Mouse (Mus musculus) liver, embryonic 12.5 days (tissue): ENCODE measurements around the gene Cep55. TPM values are rescaled to one million over a fixed set of nuclear protein-coding genes. Genes with fewer than 3 reads are reported as not detected.
A peak's percentile ranks its signal among the peaks of the same experiment; 100 is the strongest.

ENCODE experiments used
- ATAC-seq: fragments of 200-750 bp; cut with Nextera tagmentation; 2 replicates; pipeline ENCODE4 v1.8.0; 2017; ENCODE audit warnings: moderate number of reproducible peaks, mild to moderate bottlenecking, moderate library complexity
- H3K27ac ChIP-seq: fragments of 300-500 bp; sonication (generic); 2 replicates; pipeline ENCODE4 v1.5.1; 2016; ENCODE audit warnings: mild to moderate bottlenecking
- H3K27me3 ChIP-seq: fragments of 300-500 bp; sonication (generic); replicated peaks from 2 replicates; pipeline ENCODE4 v1.6.1; 2016; ENCODE audit warnings: mild to moderate bottlenecking, moderate library complexity
- H3K36me3 ChIP-seq: fragments of 300-500 bp; sonication (generic); 2 replicates; pipeline ENCODE4 v1.6.1; 2016; ENCODE audit warnings: mild to moderate bottlenecking, moderate library complexity
- H3K4me1 ChIP-seq: fragments of 300-500 bp; sonication (generic); 2 replicates; pipeline ENCODE4 v1.6.1; 2016
- H3K4me2 ChIP-seq: fragments of 300-500 bp; sonication (generic); 2 replicates; pipeline ENCODE4 v1.6.1; 2016; ENCODE audit warnings: mild to moderate bottlenecking, moderate library complexity
- H3K4me3 ChIP-seq: fragments of 300-500 bp; sonication (generic); 2 replicates; pipeline ENCODE4 v1.5.1; 2016; ENCODE audit warnings: mild to moderate bottlenecking, moderate library complexity
- H3K9ac ChIP-seq: fragments of 300-500 bp; sonication (generic); 2 replicates; pipeline ENCODE4 v1.6.1; 2016; ENCODE audit warnings: mild to moderate bottlenecking, moderate library complexity
- H3K9me3 ChIP-seq: fragments of 300-500 bp; sonication (generic); replicated peaks from 2 replicates; pipeline ENCODE4 v1.6.1; 2016; ENCODE audit warnings: mild to moderate bottlenecking, moderate library complexity
- WGBS: fragments of 180-500 bp; shearing (Covaris S2); methylation state at CpG from one replicate; pipeline ENCODE4 v1.1.7; 2016; ENCODE audit not compliant: insufficient replicate concordance; 5-methylcytosine and 5-hydroxymethylcytosine counted together
- polyA plus RNA-seq: library from polyadenylated mRNA; unstranded; fragments of >200 nt; fragmentation: Nextera tagmentation; extraction: Ambion mirVana; gene quantifications from 2 replicates; pipeline ENCODE4 v1.2.1, GENCODE M21; 2016

Gene Cep55
- polyA plus RNA-seq, 1 experiment from 2014 or later: 9.6 TPM

- peaks cover 39% of the 10 kb centered on the region for H3K4me1 ChIP-seq
Measured at GRCm38 (mm10) chr19:38029871-38030270, 24.9 kb upstream of the Cep55 start.

GRCm38 (mm10) chr19:38030673-38031137, 24.1 kb upstream of the Cep55 start:
- Histone ChIP-seq H3K27ac (no peak overlapping the region), H3K4me3 (no peak overlapping the region), H3K36me3 (no peaks in the 10 kb centered on the region), H3K9me3 (no peaks in the 10 kb centered on the region), H3K4me2 (peak overlapping the region; percentile 25; the same call in 1 of the 2 replicates), H3K9ac (no peak overlapping the region), H3K4me1 (peaks cover 35% of the 10 kb centered on the region), H3K27me3 (peaks cover 32% of the 10 kb centered on the region)
- under 1% methylated on average over 12 of the region's 23 CpGs for WGBS
- no peak for ATAC-seq

More at GRCm38 (mm10) chr19:38029871-38030270, 24.9 kb upstream of the Cep55 start:
- H3K4me2 ChIP-seq: no peak overlapping the region
- H3K4me3 ChIP-seq: no peak overlapping the region
- no peaks in the 10 kb centered on the region for H3K9me3 ChIP-seq
- H3K9ac ChIP-seq: no peak overlapping the region
- no peak for ATAC-seq
- peaks cover 28% of the 10 kb centered on the region for H3K27me3 ChIP-seq
- WGBS: 65% methylated on average over 2 of the region's 3 CpGs
- no peak overlapping the region for H3K27ac ChIP-seq
- H3K36me3 ChIP-seq: no peaks in the 10 kb centered on the region

- Histone ChIP-seq H3K4me1 (peaks cover 35% of the 10 kb centered on the region), H3K4me3 (no peak overlapping the region), H3K9ac (no peak overlapping the region), H3K9me3 (no peaks in the 10 kb centered on the region), H3K36me3 (no peaks in the 10 kb centered on the region), H3K27ac (no peak overlapping the region), H3K27me3 (peaks cover 35% of the 10 kb centered on the region), H3K4me2 (peak overlapping the region; percentile 25; the same call in 1 of the 2 replicates)
- WGBS: 32% methylated on average over 9 of the region's 9 CpGs
- 0 out of 2 replicates have a peak, but pooled peaks have one; percentile 16 for ATAC-seq
Measured at GRCm38 (mm10) chr19:38031144-38031543, 23.7 kb upstream of the Cep55 start.

GRCm38 (mm10) chr19:38032993-38033734, 21.6 kb upstream of the Cep55 start:
- H3K9me3 ChIP-seq: no peaks in the 10 kb centered on the region
- no peak overlapping the region for H3K27ac ChIP-seq
- H3K4me2 ChIP-seq: no peak overlapping the region
- ATAC-seq: no peak
- no peak overlapping the region for H3K9ac ChIP-seq
- H3K36me3 ChIP-seq: no peaks in the 10 kb centered on the region
- 55% methylated on average over 15 of the region's 15 CpGs for WGBS
- no peak overlapping the region for H3K4me3 ChIP-seq
- peaks cover 29% of the 10 kb centered on the region for H3K27me3 ChIP-seq
- H3K4me1 ChIP-seq: peaks cover 23% of the 10 kb centered on the region

GRCm38 (mm10) chr19:38033735-38034057, 21.1 kb upstream of the Cep55 start:
- H3K36me3 ChIP-seq: no peaks in the 10 kb centered on the region
- no peak overlapping the region for H3K4me3 ChIP-seq
- ATAC-seq: no peak
- peaks cover 23% of the 10 kb centered on the region for H3K4me1 ChIP-seq
- H3K27ac ChIP-seq: no peak overlapping the region
- peaks cover 30% of the 10 kb centered on the region for H3K27me3 ChIP-seq
- no peak overlapping the region for H3K9ac ChIP-seq
- 23% methylated on average over 2 of the region's 2 CpGs for WGBS
- H3K4me2 ChIP-seq: no peak overlapping the region
- H3K9me3 ChIP-seq: no peaks in the 10 kb centered on the region

GRCm38 (mm10) chr19:38034696-38035095, 20.1 kb upstream of the Cep55 start:
- Histone ChIP-seq H3K4me3 (no peak overlapping the region), H3K27ac (no peak overlapping the region), H3K9me3 (no peaks in the 10 kb centered on the region), H3K4me1 (peaks cover 23% of the 10 kb centered on the region), H3K27me3 (peaks cover 30% of the 10 kb centered on the region), H3K9ac (no peak overlapping the region), H3K4me2 (no peak overlapping the region), H3K36me3 (no peaks in the 10 kb centered on the region)
- ATAC-seq: no peak
- WGBS: 45% methylated on average over 2 of the region's 2 CpGs

GRCm38 (mm10) chr19:38035766-38036165, 19.0 kb upstream of the Cep55 start:
- WGBS: 43% methylated on average over 2 of the region's 2 CpGs
- no peak for ATAC-seq

GRCm38 (mm10) chr19:38038267-38038666, 16.5 kb upstream of the Cep55 start:
- WGBS: 54% methylated on average over 2 of the region's 2 CpGs
- Histone ChIP-seq H3K9ac (no peak overlapping the region), H3K36me3 (no peaks in the 10 kb centered on the region), H3K4me3 (no peak overlapping the region), H3K4me1 (0 out of 2 replicates have a peak, but pooled peaks cover 6% of the 10 kb centered on the region), H3K9me3 (no peaks in the 10 kb centered on the region), H3K27me3 (peaks cover 46% of the 10 kb centered on the region), H3K4me2 (no peak overlapping the region), H3K27ac (no peak overlapping the region)
- ATAC-seq: no peak

More at GRCm38 (mm10) chr19:38035766-38036165, 19.0 kb upstream of the Cep55 start:
- Histone ChIP-seq H3K4me1 (peaks cover 13% of the 10 kb centered on the region), H3K9ac (no peak overlapping the region), H3K27me3 (peaks cover 37% of the 10 kb centered on the region), H3K4me3 (no peak overlapping the region), H3K36me3 (no peaks in the 10 kb centered on the region), H3K9me3 (no peaks in the 10 kb centered on the region), H3K4me2 (no peak overlapping the region), H3K27ac (no peak overlapping the region)

- Histone ChIP-seq H3K9me3 (no peaks in the 10 kb centered on the region), H3K36me3 (no peaks in the 10 kb centered on the region), H3K4me2 (peak overlapping the region; percentile 60), H3K4me3 (0 out of 2 replicates have a peak overlapping the region, but pooled peaks have one; percentile 3), H3K4me1 (no peaks in the 10 kb centered on the region), H3K27me3 (peaks cover 64% of the 10 kb centered on the region), H3K27ac (no peak overlapping the region), H3K9ac (no peak overlapping the region)
- ATAC-seq: no peak
- 30% methylated on average over 5 of the region's 5 CpGs for WGBS
Measured at GRCm38 (mm10) chr19:38042261-38042722, 12.5 kb upstream of the Cep55 start.

- Histone ChIP-seq H3K27me3 (peaks cover 67% of the 10 kb centered on the region), H3K4me2 (peak within 1 kb of the TSS; percentile 60), H3K9ac (no peak within 1 kb of the TSS), H3K4me1 (no peaks in the 10 kb centered on the region), H3K27ac (no peak within 1 kb of the TSS), H3K4me3 (peak within 1 kb of the TSS; percentile 43), H3K36me3 (no peaks in the 10 kb centered on the region), H3K9me3 (no peaks in the 10 kb centered on the region)
- WGBS: under 1% methylated on average over 28 of the region's 28 CpGs
- no peak for ATAC-seq
Measured at GRCm38 (mm10) chr19:38043281-38043981, 11.4 kb upstream of the Cep55 start, which contains the start of gene Myof. TSS of gene Myof (minus strand) at chr19:38043577.

- Histone ChIP-seq H3K36me3 (no peaks in the 10 kb centered on the region), H3K4me1 (no peaks in the 10 kb centered on the region), H3K27me3 (peaks cover 65% of the 10 kb centered on the region), H3K9ac (no peak overlapping the region), H3K4me3 (no peak overlapping the region), H3K9me3 (no peaks in the 10 kb centered on the region), H3K4me2 (no peak overlapping the region), H3K27ac (no peak overlapping the region)
- ATAC-seq: no peak
- 47% methylated on average over 3 of the region's 3 CpGs for WGBS
Measured at GRCm38 (mm10) chr19:38045198-38045597, 9.6 kb upstream of the Cep55 start.

GRCm38 (mm10) chr19:38049686-38050085, 5.1 kb upstream of the Cep55 start:
- H3K27me3 ChIP-seq: peaks cover 58% of the 10 kb centered on the region
- no peak overlapping the region for H3K27ac ChIP-seq
- no peak overlapping the region for H3K4me2 ChIP-seq
- no peak for ATAC-seq
- no peaks in the 10 kb centered on the region for H3K36me3 ChIP-seq
- no peak overlapping the region for H3K9ac ChIP-seq
- peaks cover 14% of the 10 kb centered on the region for H3K4me1 ChIP-seq
- H3K4me3 ChIP-seq: no peak overlapping the region
- 54% methylated on average over 1 of the region's 1 CpGs for WGBS
- H3K9me3 ChIP-seq: no peaks in the 10 kb centered on the region
